Mouse (Mus musculus) liver, adult 2 months (tissue): ENCODE data around the gene Uggt1.

Experiments used
- CTCF ChIP-seq: fragments of 200-500 bp; IDR thresholded peaks from 2 replicates; pipeline ENCODE4 v1.5.1; 2011; ENCODE audit warnings: low read depth, low read length, control low read depth
- POLR2A ChIP-seq: fragments of 200-500 bp; IDR thresholded peaks from 2 replicates; pipeline ENCODE4 v1.6.1; 2011; ENCODE audit warnings: low read length, control low read depth; ENCODE audit not compliant: insufficient read depth; ENCODE audit errors: extremely low read depth

GRCm38 (mm10) chr1:36293470-36293869 lies 49.0 kb upstream of the Uggt1 start:
- TF ChIP-seq CTCF (no peak), POLR2A (no peak)
